Mouse (Mus musculus): ENCODE measurements at regions not wholly inside any gene's neighbourhood (a gene's known extent, or its start where the extent isn't known, plus 50 kb on each side); places are given as distances from the start of the nearest gene placed in this dataset.

DNA sequence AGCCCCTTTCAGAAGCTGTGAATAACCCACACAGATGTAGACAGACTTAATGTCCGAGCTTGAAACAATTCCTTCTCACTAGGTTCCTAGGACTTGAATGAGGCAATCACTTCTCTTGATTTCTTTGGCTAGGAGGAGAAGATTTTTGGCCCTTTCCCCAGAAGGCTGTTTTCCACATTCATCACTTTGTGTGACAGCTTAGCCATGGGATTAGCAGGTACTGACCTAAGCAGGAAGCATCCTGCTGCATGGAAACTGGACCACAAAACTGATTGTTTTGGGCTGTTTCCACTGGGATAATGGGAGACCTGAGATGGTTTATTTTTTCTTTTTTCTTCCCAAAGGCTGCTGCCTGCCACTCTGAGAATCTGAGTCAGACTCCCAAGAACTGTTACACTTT, 469.3 kb upstream of the Sel1l start:
- no peak for DNase-seq (ENCODE audit: low read depth, low spot score)
- H3K9me3 ChIP-seq (ENCODE audit: control insufficient read depth, insufficient read depth, low read depth, low read length), result no peaks in the 10 kb centered on the region
- no peaks in the 10 kb centered on the region for H3K4me1 ChIP-seq (ENCODE audit: control insufficient read depth in 2 of 2, insufficient read depth in 2 of 2, low read length in 2 of 2, poor library complexity in 1 of 2)
- H3K27ac ChIP-seq (ENCODE audit: insufficient read depth, low read depth, low read length, poor library complexity, severe bottlenecking), result no peak overlapping the region
- no peak overlapping the region for H3K9ac ChIP-seq (ENCODE audit: insufficient read depth, low read depth, low read length, poor library complexity, severe bottlenecking)
- no peak overlapping the region for H3K4me3 ChIP-seq (ENCODE audit: insufficient read depth in 1 of 2, low read depth in 1 of 2, low read length in 2 of 2, poor library complexity in 1 of 2, severe bottlenecking in 1 of 2)
- no peak for TF ChIP-seq CHD2 (IDR thresholded peaks at IDR 0.05; ENCODE audit: low read depth, low read length)
- H3K36me3 ChIP-seq (ENCODE audit: control insufficient read depth, insufficient read depth, low read length, poor library complexity, severe bottlenecking), result no peaks in the 10 kb centered on the region
- in situ Hi-C loops (cut with MboI; ENCODE audit: low sequenced_read_pairs in 2 of 2, unreplicated experiment in 2 of 2), result no loop called here

- H3K4me1 ChIP-seq (ENCODE audit: control insufficient read depth in 2 of 2, insufficient read depth in 2 of 2, low read length in 2 of 2, poor library complexity in 1 of 2), result no peaks in the 10 kb centered on the region
- no peak overlapping the region for H3K9ac ChIP-seq (ENCODE audit: insufficient read depth, low read depth, low read length, poor library complexity, severe bottlenecking)
- DNase-seq (ENCODE audit: low read depth, low spot score), result no peak
- H3K4me3 ChIP-seq (ENCODE audit: insufficient read depth in 1 of 2, low read depth in 1 of 2, low read length in 2 of 2, poor library complexity in 1 of 2, severe bottlenecking in 1 of 2), result no peak overlapping the region
- TF ChIP-seq ZC3H11A (IDR thresholded peaks at IDR 0.05; ENCODE audit: borderline replicate concordance, low read depth, low read length) (no peak), ZNF384 (IDR thresholded peaks at IDR 0.05; ENCODE audit: low read depth, low read length) (no peak), MAFK (IDR thresholded peaks at IDR 0.05; ENCODE audit: insufficient read depth, low read depth, low read length) (no peak), HCFC1 (IDR thresholded peaks at IDR 0.05; ENCODE audit: borderline replicate concordance, insufficient read depth, low read length) (no peak)
- no peaks in the 10 kb centered on the region for H3K36me3 ChIP-seq (ENCODE audit: control insufficient read depth, insufficient read depth, low read length, poor library complexity, severe bottlenecking)
- in situ Hi-C loops (cut with MboI; ENCODE audit: low sequenced_read_pairs in 2 of 2, unreplicated experiment in 2 of 2), result no loop called here
- no peak overlapping the region for H3K27ac ChIP-seq (ENCODE audit: insufficient read depth, low read depth, low read length, poor library complexity, severe bottlenecking)
- H3K9me3 ChIP-seq (ENCODE audit: control insufficient read depth, insufficient read depth, low read depth, low read length), result no peaks in the 10 kb centered on the region
These were observed 468.7 kb upstream of the Sel1l start for GRCm38 (mm10) chr12:92317609-92318008.

- Histone ChIP-seq H3K4me3 (ENCODE audit: insufficient read depth in 1 of 2, low read depth in 1 of 2, low read length in 2 of 2, poor library complexity in 1 of 2, severe bottlenecking in 1 of 2) (no peak overlapping the region), H3K36me3 (ENCODE audit: control insufficient read depth, insufficient read depth, low read length, poor library complexity, severe bottlenecking) (no peaks in the 10 kb centered on the region), H3K9me3 (ENCODE audit: control insufficient read depth, insufficient read depth, low read depth, low read length) (no peaks in the 10 kb centered on the region), H3K27ac (ENCODE audit: insufficient read depth, low read depth, low read length, poor library complexity, severe bottlenecking) (no peak overlapping the region), H3K9ac (ENCODE audit: insufficient read depth, low read depth, low read length, poor library complexity, severe bottlenecking) (no peak overlapping the region), H3K4me1 (ENCODE audit: control insufficient read depth in 2 of 2, insufficient read depth in 2 of 2, low read length in 2 of 2, poor library complexity in 1 of 2) (no peaks in the 10 kb centered on the region)
- no peak for TF ChIP-seq HCFC1 (IDR thresholded peaks at IDR 0.05; ENCODE audit: borderline replicate concordance, insufficient read depth, low read length)
- no peak for TF ChIP-seq ZC3H11A (IDR thresholded peaks at IDR 0.05; ENCODE audit: borderline replicate concordance, low read depth, low read length)
- no peak for TF ChIP-seq MAFK (IDR thresholded peaks at IDR 0.05; ENCODE audit: insufficient read depth, low read depth, low read length)
- DNase-seq (ENCODE audit: low read depth, low spot score), result no peak
- in situ Hi-C loops (cut with MboI; ENCODE audit: low sequenced_read_pairs in 2 of 2, unreplicated experiment in 2 of 2), result no loop called here
These were observed 467.3 kb upstream of the Sel1l start for GRCm38 (mm10) chr12:92316285-92316684.

DNA sequence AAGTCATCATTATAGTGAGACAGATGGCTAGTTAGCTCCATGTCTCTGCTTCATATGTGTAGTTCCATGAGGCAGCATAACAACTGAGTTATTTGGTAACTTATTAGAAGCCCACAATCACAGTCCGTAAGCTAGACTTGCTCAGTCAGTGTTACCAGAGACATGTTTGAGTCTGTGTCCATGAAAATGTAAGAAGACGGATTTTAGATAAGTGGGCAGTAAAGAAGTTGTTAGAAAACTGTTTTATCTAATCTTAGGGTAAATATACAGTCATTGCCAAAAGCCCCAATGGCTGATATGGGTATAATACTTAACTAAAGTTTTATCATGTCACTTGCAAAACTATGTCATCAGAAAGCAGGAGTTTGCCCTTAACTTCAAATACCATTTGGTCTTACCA, 466.9 kb upstream of the Sel1l start:
- TF ChIP-seq HCFC1 (IDR thresholded peaks at IDR 0.05; ENCODE audit: borderline replicate concordance, insufficient read depth, low read length), result no peak
- TF ChIP-seq ZC3H11A (IDR thresholded peaks at IDR 0.05; ENCODE audit: borderline replicate concordance, low read depth, low read length), result no peak
- no peak for TF ChIP-seq ZNF384 (IDR thresholded peaks at IDR 0.05; ENCODE audit: low read depth, low read length)
- no peak for TF ChIP-seq CHD2 (IDR thresholded peaks at IDR 0.05; ENCODE audit: low read depth, low read length)
- TF ChIP-seq MAFK (IDR thresholded peaks at IDR 0.05; ENCODE audit: insufficient read depth, low read depth, low read length), result no peak
- in situ Hi-C loops (cut with MboI; ENCODE audit: low sequenced_read_pairs in 2 of 2, unreplicated experiment in 2 of 2), result no loop called here
- DNase-seq (ENCODE audit: low read depth, low spot score), result no peak
- Histone ChIP-seq H3K27ac (ENCODE audit: insufficient read depth, low read depth, low read length, poor library complexity, severe bottlenecking) (no peak overlapping the region), H3K4me1 (ENCODE audit: control insufficient read depth in 2 of 2, insufficient read depth in 2 of 2, low read length in 2 of 2, poor library complexity in 1 of 2) (no peaks in the 10 kb centered on the region), H3K36me3 (ENCODE audit: control insufficient read depth, insufficient read depth, low read length, poor library complexity, severe bottlenecking) (no peaks in the 10 kb centered on the region), H3K9ac (ENCODE audit: insufficient read depth, low read depth, low read length, poor library complexity, severe bottlenecking) (no peak overlapping the region), H3K4me3 (ENCODE audit: insufficient read depth in 1 of 2, low read depth in 1 of 2, low read length in 2 of 2, poor library complexity in 1 of 2, severe bottlenecking in 1 of 2) (no peak overlapping the region), H3K9me3 (ENCODE audit: control insufficient read depth, insufficient read depth, low read depth, low read length) (no peaks in the 10 kb centered on the region)

DNA sequence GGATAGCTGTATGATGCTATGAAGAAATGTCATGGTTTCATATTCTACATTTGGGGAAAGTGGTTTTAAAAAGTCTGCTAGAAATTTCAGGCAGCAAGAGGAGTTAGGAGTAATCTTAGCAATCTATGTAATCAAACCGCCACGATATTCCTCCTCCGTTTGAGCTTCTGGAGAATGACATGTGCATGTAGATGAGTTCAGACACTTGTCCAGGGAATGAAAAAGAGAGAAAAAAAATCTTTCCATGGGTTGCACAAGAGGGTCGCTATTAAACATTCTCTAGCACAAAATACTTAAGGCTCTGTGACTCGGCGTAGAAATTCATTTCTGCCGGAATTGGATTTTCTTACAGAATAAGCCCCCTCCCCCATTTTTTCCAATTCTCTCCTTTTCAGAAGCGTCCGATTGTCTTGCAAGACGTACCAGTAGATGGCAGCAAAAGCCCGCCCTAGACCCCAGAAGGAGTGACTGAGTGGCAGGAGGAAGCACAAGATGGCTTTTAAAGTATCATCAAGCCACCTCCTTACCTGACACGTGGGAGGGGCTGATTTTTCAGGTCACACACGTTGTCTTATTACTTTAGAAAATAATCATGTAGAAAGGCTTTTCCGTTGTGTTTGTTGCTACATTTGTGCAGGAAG, 454.1 kb upstream of the Sel1l start:
- in situ Hi-C loops (cut with MboI; ENCODE audit: low sequenced_read_pairs in 2 of 2, unreplicated experiment in 2 of 2), result no loop called here

More for the DNA sequence above, 454.1 kb upstream of the Sel1l start:
- Histone ChIP-seq H3K27ac (ENCODE audit: insufficient read depth, low read depth, low read length, poor library complexity, severe bottlenecking) (no peak overlapping the region), H3K4me1 (ENCODE audit: control insufficient read depth in 2 of 2, insufficient read depth in 2 of 2, low read length in 2 of 2, poor library complexity in 1 of 2) (no peaks in the 10 kb centered on the region), H3K36me3 (ENCODE audit: control insufficient read depth, insufficient read depth, low read length, poor library complexity, severe bottlenecking) (no peaks in the 10 kb centered on the region), H3K9ac (ENCODE audit: insufficient read depth, low read depth, low read length, poor library complexity, severe bottlenecking) (no peak overlapping the region), H3K9me3 (ENCODE audit: control insufficient read depth, insufficient read depth, low read depth, low read length) (no peaks in the 10 kb centered on the region), H3K4me3 (ENCODE audit: insufficient read depth in 1 of 2, low read depth in 1 of 2, low read length in 2 of 2, poor library complexity in 1 of 2, severe bottlenecking in 1 of 2) (no peak overlapping the region)
- TF ChIP-seq ZNF384 (IDR thresholded peaks at IDR 0.05; ENCODE audit: low read depth, low read length) (0 out of 2 replicates have a peak, but pooled peaks have one; percentile 6), ZC3H11A (IDR thresholded peaks at IDR 0.05; ENCODE audit: borderline replicate concordance, low read depth, low read length) (peak; percentile 79), HCFC1 (IDR thresholded peaks at IDR 0.05; ENCODE audit: borderline replicate concordance, insufficient read depth, low read length) (no peak), MAFK (IDR thresholded peaks at IDR 0.05; ENCODE audit: insufficient read depth, low read depth, low read length) (no peak), CHD2 (IDR thresholded peaks at IDR 0.05; ENCODE audit: low read depth, low read length) (no peak)
- peak; percentile 62 for DNase-seq (ENCODE audit: low read depth, low spot score)

Measured in ES-E14 (cell line).